Mouse (Mus musculus) heart, adult 18-20 months (tissue): ENCODE results near the gene Scai. TPM values are rescaled to one million over a fixed set of nuclear protein-coding genes. Genes with fewer than 3 reads are reported as not detected.
A peak's percentile ranks its signal among the peaks of the same experiment; 100 is the strongest.

Experiments used
- DNase-seq, 2 experiments: peaks; one replicate each; pipeline ENCODE4 v3.0.0; 2021 to 2022; ENCODE audit warnings: mixed read lengths in 1 of 2
- long read RNA-seq, 2 experiments: library from polyadenylated mRNA; stranded (forward); transcript quantifications; one replicate each; pipeline ENCODE4 v2.0.0; 2021
- total RNA-seq, 2 experiments: library from RNA; stranded (reverse); gene quantifications; 2 replicates each; pipeline ENCODE4 v1.2.3; 2021

Gene Scai
- 1 to 10 TPM; 5.0 to 5.1 TPM for total RNA-seq
- long read RNA-seq, experiment 1, result 0 reads
- long read RNA-seq, experiment 2, result 0 reads

GRCm38 (mm10) chr2:39190561-39191056 lies at the start of gene Scai:
Gene Scai, minus strand, starts transcription at chr2:39190734.
- DNase-seq, result peak; percentile 98 to 99

- DNase-seq, result no peak
Observed at GRCm38 (mm10) chr2:39226731-39227130, 36.2 kb upstream of the Scai start.

DNA sequence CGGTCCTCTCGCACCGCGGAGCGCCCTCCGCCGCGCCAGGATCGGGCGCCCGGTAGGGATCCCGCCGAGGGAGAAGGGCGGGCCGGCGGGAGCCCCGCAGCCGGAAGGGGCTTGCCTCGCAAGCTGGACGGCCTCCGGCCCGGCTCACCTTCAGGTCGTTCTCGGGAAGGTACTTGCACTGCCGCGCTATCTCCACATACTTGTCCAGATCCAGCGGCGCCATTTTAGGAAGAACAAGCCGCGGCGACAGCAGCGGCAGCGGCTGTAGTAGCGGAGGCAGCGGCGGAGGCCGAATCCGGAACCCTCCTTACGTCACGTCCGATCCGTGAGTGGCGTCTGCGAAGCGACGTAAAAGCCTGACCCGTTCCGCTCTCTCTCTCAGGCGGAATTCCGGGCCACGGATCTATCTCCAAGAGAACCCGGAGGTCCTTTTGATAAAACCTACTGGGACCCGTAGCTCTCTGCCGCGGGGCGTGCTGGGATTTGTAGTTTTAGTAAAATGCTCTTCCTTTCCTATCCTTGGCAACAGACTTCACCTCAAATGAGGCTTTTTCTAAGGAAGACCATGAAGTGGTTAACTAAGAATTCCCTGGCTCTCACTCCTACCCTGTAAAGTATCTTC lies 35.6 kb upstream of the Scai start, which contains the start of gene Ppp6c:
Gene Ppp6c (minus strand): TSS at position 433 of the 622 bp plus-strand sequence.
- DNase-seq, result peak; percentile 97 to 98

- peak; percentile 36 to 66 for DNase-seq
Observed at GRCm38 (mm10) chr2:39225331-39226018, 34.9 kb upstream of the Scai start.

GRCm38 (mm10) chr2:39224621-39225020 lies 34.1 kb upstream of the Scai start:
- no peak for DNase-seq

DNA sequence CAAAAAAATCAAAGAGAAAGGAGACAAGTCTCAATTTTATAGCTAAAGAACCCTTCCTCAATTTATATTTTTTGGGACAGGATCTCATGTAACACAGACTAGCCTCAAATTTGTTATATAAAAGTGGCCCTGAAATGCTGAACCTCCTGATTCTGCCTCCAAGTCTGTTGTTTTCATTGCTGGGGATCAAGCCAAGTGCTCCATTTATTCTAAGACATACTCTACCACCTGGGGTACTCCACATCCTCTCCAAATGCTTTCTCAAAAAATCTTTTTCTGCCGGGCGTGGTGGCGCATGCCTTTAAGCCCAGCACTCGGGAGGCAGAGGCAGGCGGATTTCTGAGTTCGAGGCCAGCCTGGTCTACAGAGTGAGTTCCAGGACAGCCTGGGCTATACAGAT lies 29.5 kb upstream of the Scai start:
- DNase-seq, result no peak

DNA sequence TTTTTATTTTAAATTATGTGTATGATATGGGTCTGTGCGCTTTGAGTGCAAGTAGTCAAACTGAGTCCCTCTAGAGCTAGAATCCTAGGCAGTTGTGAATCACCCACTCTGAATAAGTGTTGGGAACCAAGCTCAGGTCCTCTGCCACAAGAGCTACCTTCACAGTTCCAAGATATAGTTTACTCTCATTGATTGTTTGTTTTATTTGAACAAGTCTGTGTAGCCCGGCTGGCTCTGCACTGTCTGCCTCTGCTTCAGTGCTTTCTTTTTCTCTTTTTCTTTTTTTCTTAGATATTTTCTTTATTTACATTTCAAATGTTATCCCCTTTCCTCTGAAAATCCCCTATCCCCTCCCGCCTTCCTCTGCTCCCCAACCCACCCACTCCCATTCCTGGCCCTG lies 28.5 kb upstream of the Scai start:
- no peak for DNase-seq

- DNase-seq, result no peak
Observed at GRCm38 (mm10) chr2:39217150-39217549, 26.6 kb upstream of the Scai start.

DNA sequence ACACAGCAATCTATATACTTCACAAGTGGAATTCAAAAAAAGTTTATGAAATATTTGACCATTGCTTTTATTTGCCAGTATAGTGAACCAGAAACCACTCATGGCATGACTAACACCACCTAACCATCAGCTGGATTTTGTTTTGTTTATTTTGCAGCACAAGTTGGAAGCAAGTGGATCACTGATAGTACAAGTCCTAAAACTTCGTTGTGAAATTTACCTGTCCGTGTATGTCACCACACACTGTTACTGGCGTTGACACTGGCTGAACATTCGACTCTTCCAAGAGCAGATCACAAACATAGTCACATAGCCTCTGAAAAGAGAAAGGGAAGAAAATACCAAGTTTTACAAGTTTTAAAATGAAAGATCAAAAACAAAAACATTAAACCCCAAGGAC lies 20.2 kb upstream of the Scai start:
- DNase-seq, result no peak

GRCm38 (mm10) chr2:39203359-39203758 lies 12.8 kb upstream of the Scai start:
- no peak for DNase-seq

DNA sequence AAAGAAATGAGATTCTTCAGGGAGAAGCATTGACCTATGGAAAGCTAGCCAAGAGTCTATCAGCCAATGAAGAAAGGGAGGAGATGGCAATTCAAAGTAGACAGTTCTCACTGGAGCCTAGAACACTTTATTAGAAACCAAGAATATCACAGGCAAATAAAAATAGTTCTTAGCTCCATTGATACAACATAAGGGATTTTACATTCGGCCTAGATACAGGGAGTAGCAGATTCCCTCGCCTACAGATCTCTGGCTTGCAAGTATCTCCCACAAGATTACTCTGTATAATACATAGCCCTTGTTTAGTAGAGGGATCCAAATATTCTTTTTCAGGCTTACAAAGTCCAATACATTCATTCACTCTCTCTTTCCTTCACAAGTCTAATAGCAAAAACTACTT lies 4.3 kb upstream of the Scai start:
- no peak for DNase-seq

GRCm38 (mm10) chr2:39189961-39190560 lies 473 bp downstream of the Scai start:
- no peak for DNase-seq

GRCm38 (mm10) chr2:39185942-39186341 lies 4.6 kb downstream of the Scai start:
- no peak for DNase-seq

- no peak for DNase-seq
Observed at GRCm38 (mm10) chr2:39183587-39183986, 6.9 kb downstream of the Scai start.

DNA sequence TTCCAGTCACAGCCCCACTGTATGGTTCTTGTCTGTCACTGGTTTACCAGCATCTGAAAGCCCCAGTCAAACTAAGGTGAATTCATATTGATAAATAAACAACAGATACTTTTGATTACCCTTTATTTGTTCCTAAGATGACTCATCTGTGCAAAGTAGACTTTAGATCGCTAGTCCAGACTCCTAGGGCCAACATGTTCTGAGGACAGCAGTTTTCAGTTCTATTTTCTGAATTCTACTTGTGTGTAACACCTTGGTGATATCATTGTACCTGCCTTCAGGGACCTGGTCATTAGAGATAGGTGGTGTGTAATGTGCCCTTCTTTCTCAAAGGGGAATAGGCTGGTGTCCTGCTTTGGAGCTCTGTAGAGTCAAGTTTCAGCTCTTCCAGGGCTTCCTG lies 29.5 kb downstream of the Scai start:
- DNase-seq, result no peak

DNA sequence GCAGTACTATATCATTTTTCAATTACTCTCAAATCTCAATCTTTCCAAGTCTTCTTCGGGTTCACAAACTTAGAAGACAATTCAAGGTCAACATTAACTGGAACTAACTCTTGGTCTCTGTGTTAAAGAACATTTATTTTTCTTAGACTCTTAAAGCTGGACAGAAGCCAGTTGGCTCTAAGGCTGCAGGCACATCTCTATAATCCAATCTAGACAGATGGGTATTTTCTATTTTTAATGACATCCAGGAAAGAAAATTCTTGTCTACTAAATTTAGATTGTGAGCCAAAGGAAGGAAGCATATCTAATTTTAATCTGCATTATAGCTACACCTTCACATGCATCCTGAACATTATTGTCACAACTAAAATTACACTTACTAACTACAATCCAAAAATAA lies 32.6 kb downstream of the Scai start:
- DNase-seq, result no peak

- no peak for DNase-seq
Observed at GRCm38 (mm10) chr2:39156821-39157220, 33.7 kb downstream of the Scai start.

- DNase-seq, result no peak
Observed at GRCm38 (mm10) chr2:39150943-39151342, 39.6 kb downstream of the Scai start.

DNA sequence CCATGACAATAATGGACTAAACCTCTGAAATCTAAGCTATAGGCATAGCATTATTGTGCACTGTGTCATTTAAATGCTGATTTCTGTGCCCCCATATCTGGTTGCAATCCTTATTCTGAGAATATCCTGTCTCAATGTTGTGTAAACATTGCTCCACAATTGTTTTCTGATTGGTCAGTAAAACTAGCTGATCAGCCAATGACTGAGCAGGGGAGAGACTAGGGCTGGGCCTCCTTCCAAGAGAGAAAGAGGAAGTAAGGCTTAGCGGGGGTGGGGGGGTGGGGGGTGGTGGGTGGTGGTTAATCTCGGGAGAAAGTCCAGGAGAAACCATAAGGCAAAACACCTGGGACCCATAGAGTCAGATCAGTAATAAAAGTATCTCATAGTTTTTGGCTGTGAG lies 42.5 kb downstream of the Scai start:
- DNase-seq, result no peak

- no peak for DNase-seq
Observed at GRCm38 (mm10) chr2:39146469-39146868, 44.1 kb downstream of the Scai start.

DNA sequence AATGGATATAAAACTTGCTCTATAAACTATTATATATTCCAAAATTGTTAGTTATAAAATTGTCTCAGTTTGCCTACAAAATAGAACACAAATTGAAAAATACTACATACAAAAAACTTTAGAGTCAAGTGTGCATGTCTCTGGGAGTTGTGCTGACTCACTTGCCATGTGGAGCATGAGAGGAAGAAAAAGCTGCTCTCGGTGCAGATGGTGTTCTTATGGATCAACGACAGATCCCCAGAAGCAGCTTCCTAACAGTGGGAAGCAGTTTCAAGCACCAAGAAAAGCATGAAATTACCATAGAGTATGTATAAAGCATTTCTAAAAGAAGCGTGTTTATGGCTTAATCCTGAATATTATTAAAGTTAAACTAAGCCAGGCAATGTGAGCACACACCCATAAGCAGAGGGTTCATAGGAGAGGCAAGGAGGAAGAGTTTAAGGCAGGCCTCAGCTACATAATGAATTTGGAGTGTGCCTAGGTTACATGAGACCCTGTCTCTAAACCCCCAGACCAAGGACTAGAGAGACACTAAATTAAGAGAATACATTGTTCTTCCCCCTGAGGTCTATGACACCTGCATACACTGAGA lies 48.1 kb downstream of the Scai start:
- no peak for DNase-seq

GRCm38 (mm10) chr2:39140586-39141455 lies 49.7 kb downstream of the Scai start:
- peak; percentile 53 to 61 for DNase-seq
